Mouse (Mus musculus) liver, embryonic 11.5 days (tissue): ENCODE measurements around the gene Adad1. TPM values are rescaled to one million over a fixed set of nuclear protein-coding genes. Genes with fewer than 3 reads are reported as not detected.

Experiments used
- ATAC-seq: fragments of 200-750 bp; cut with Nextera tagmentation; replicated peaks from 2 replicates; pipeline ENCODE4 v1.8.0; 2017; ENCODE audit warnings: moderate number of reproducible peaks, mild to moderate bottlenecking, moderate TSS enrichment, moderate library complexity; ENCODE audit not compliant: low FRiP score
- DNase-seq: peaks from one replicate; pipeline ENCODE4 v3.0.0-alpha.2; 2017; ENCODE audit warnings: low spot score
- H3K27ac ChIP-seq: fragments of 300-500 bp; sonication (generic); 2 replicates; pipeline ENCODE4 v1.5.1; 2014; ENCODE audit warnings: mild to moderate bottlenecking, low read depth, low read length, control low read depth
- H3K27me3 ChIP-seq: fragments of 300-500 bp; sonication (generic); replicated peaks from 2 replicates; pipeline ENCODE4 v1.6.1; 2014; ENCODE audit warnings: low read length, mixed read lengths; ENCODE audit not compliant: control insufficient read depth, insufficient read depth
- H3K36me3 ChIP-seq: fragments of 300-500 bp; sonication (generic); 2 replicates; pipeline ENCODE4 v1.6.1; 2014; ENCODE audit warnings: mild to moderate bottlenecking, low read length, moderate library complexity, mixed read lengths; ENCODE audit not compliant: control insufficient read depth, insufficient read depth
- H3K4me1 ChIP-seq: fragments of 300-500 bp; sonication (generic); replicated peaks from 2 replicates; pipeline ENCODE4 v1.6.1; 2014; ENCODE audit warnings: low read length, mixed read lengths; ENCODE audit not compliant: control insufficient read depth, insufficient read depth
- H3K4me2 ChIP-seq: fragments of 300-500 bp; sonication (generic); 2 replicates; pipeline ENCODE4 v1.6.1; 2014; ENCODE audit warnings: mild to moderate bottlenecking, control low read depth, moderate library complexity
- H3K4me3 ChIP-seq: fragments of 300-500 bp; sonication (generic); 2 replicates; pipeline ENCODE4 v1.5.1; 2014; ENCODE audit warnings: low read depth, low read length, control low read depth
- H3K9ac ChIP-seq: fragments of 300-500 bp; sonication (generic); 2 replicates; pipeline ENCODE4 v1.6.1; 2014; ENCODE audit warnings: low read depth, low read length, control low read depth
- H3K9me3 ChIP-seq: fragments of 300-500 bp; sonication (generic); 2 replicates; pipeline ENCODE4 v1.6.1; 2016; ENCODE audit warnings: low read length, inconsistent platforms, mixed read lengths; ENCODE audit not compliant: control insufficient read depth
- WGBS: fragments of 180-500 bp; shearing (Covaris S2); extraction: QIAGEN DNeasy Blood & Tissue Kit; methylation state at CpG from one replicate; pipeline ENCODE4 v1.1.7; 2014; 5-methylcytosine and 5-hydroxymethylcytosine counted together
- polyA plus RNA-seq: library from polyadenylated mRNA; unstranded; fragments of >200 nt; fragmentation: Nextera tagmentation; extraction: Ambion mirVana; gene quantifications from 2 replicates; pipeline ENCODE4 v1.2.1, GENCODE M21; 2014

The Adad1 gene
- polyA plus RNA-seq, 1 experiment from 2014 or later: 0.36 TPM

- H3K9me3 ChIP-seq: no peaks in the 10 kb centered on the region
- no peaks in the 10 kb centered on the region for H3K27me3 ChIP-seq
- H3K4me3 ChIP-seq: no peak overlapping the region
- WGBS: 48% methylated on average over 4 of the region's 4 CpGs
- H3K36me3 ChIP-seq: no peaks in the 10 kb centered on the region
- no peak overlapping the region for H3K9ac ChIP-seq
- H3K4me2 ChIP-seq: no peak overlapping the region
- H3K4me1 ChIP-seq: no peaks in the 10 kb centered on the region
- no peak for DNase-seq
- no peak overlapping the region for H3K27ac ChIP-seq
- no peak for ATAC-seq
Measured at GRCm38 (mm10) chr3:37128269-37128668, 64.9 kb downstream of the Adad1 start.

DNA sequence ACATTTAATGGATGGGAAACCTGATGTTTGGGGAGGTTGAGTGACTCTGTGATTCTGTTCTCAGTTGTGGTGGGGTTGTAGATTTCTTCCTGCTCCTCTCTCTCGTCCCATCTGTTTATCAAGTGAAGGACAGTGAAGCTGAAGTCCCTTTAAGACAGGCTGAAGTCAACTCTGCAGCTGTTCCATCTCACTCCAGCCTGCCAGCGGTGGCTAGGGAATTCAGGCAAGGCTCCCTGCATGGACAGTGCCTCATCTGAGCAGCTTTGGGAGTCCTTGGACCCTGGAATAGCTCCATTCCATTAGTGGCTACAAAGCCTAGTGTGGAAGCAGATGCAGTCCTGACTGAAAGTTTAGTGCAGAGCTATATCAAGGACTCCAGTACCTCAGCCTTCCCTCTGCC, 65.7 kb downstream of the Adad1 start:
- H3K4me3 ChIP-seq: no peak overlapping the region
- no peak overlapping the region for H3K4me2 ChIP-seq
- 42% methylated on average over 2 of the region's 2 CpGs for WGBS
- no peaks in the 10 kb centered on the region for H3K9me3 ChIP-seq
- DNase-seq (no peak), ATAC-seq (no peak)
- no peak overlapping the region for H3K27ac ChIP-seq
- no peak overlapping the region for H3K9ac ChIP-seq
- H3K27me3 ChIP-seq: no peaks in the 10 kb centered on the region
- no peaks in the 10 kb centered on the region for H3K36me3 ChIP-seq
- H3K4me1 ChIP-seq: no peaks in the 10 kb centered on the region

GRCm38 (mm10) chr3:37137231-37137630, 73.9 kb downstream of the Adad1 start:
- H3K9ac ChIP-seq: no peak overlapping the region
- WGBS: 53% methylated on average over 4 of the region's 4 CpGs
- no peak for DNase-seq
- no peaks in the 10 kb centered on the region for H3K9me3 ChIP-seq
- H3K4me2 ChIP-seq: no peak overlapping the region
- no peaks in the 10 kb centered on the region for H3K36me3 ChIP-seq
- H3K27me3 ChIP-seq: no peaks in the 10 kb centered on the region
- no peaks in the 10 kb centered on the region for H3K4me1 ChIP-seq
- no peak overlapping the region for H3K27ac ChIP-seq
- H3K4me3 ChIP-seq: no peak overlapping the region
- ATAC-seq: no peak

DNA sequence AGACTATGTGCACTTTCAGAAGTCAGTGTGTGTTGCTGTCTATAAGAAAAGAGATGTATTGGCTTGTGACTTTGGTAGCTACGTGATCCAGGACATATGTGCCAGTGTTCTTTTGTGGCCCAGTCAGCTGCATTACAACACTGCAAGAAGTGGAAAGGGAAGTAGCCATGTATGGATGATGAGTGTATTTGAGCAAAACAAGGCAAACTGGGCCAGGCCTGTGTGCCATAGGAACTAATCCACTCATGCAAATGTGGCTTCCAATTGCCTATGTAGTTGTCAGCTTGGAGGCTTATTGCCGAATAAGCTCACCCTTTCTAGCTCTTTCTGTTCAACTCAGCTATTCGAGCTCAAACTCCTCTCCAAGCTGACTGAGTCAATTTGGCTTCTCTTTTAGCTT, 75.9 kb downstream of the Adad1 start:
- DNase-seq (no peak), ATAC-seq (no peak)
- Histone ChIP-seq H3K9ac (no peak overlapping the region), H3K36me3 (no peaks in the 10 kb centered on the region), H3K9me3 (no peaks in the 10 kb centered on the region), H3K27ac (no peak overlapping the region), H3K4me3 (no peak overlapping the region), H3K4me2 (no peak overlapping the region), H3K27me3 (no peaks in the 10 kb centered on the region), H3K4me1 (no peaks in the 10 kb centered on the region)
- 77% methylated on average over 3 of the region's 3 CpGs for WGBS

GRCm38 (mm10) chr3:37140168-37140906, 77.0 kb downstream of the Adad1 start:
- DNase-seq: no peak
- Histone ChIP-seq H3K9me3 (no peaks in the 10 kb centered on the region), H3K4me3 (no peak overlapping the region), H3K4me1 (no peaks in the 10 kb centered on the region), H3K9ac (no peak overlapping the region), H3K36me3 (no peaks in the 10 kb centered on the region), H3K27ac (no peak overlapping the region), H3K27me3 (no peaks in the 10 kb centered on the region), H3K4me2 (no peak overlapping the region)
- 78% methylated on average over 6 of the region's 6 CpGs for WGBS
- ATAC-seq: no peak

- Histone ChIP-seq H3K4me3 (no peak overlapping the region), H3K9ac (no peak overlapping the region), H3K36me3 (no peaks in the 10 kb centered on the region), H3K4me2 (no peak overlapping the region), H3K4me1 (no peaks in the 10 kb centered on the region), H3K27me3 (no peaks in the 10 kb centered on the region), H3K27ac (no peak overlapping the region), H3K9me3 (no peaks in the 10 kb centered on the region)
- ATAC-seq: no peak
- no peak for DNase-seq
- 83% methylated on average over 2 of the region's 2 CpGs for WGBS
Measured at GRCm38 (mm10) chr3:37141827-37142226, 78.5 kb downstream of the Adad1 start.

GRCm38 (mm10) chr3:37144979-37145378, 81.7 kb downstream of the Adad1 start:
- Histone ChIP-seq H3K9me3 (no peaks in the 10 kb centered on the region), H3K4me3 (no peak overlapping the region), H3K4me1 (no peaks in the 10 kb centered on the region), H3K4me2 (no peak overlapping the region), H3K9ac (no peak overlapping the region), H3K27me3 (no peaks in the 10 kb centered on the region), H3K27ac (no peak overlapping the region), H3K36me3 (no peaks in the 10 kb centered on the region)
- DNase-seq: no peak
- no peak for ATAC-seq
- WGBS: 26% methylated on average over 1 of the region's 1 CpGs

- H3K9ac ChIP-seq: no peak overlapping the region
- ATAC-seq (no peak), DNase-seq (no peak)
- H3K4me2 ChIP-seq: no peak overlapping the region
- no peaks in the 10 kb centered on the region for H3K9me3 ChIP-seq
- H3K27ac ChIP-seq: no peak overlapping the region
- WGBS: 50% methylated on average over 8 of the region's 8 CpGs
- H3K4me3 ChIP-seq: no peak overlapping the region
- H3K36me3 ChIP-seq: no peaks in the 10 kb centered on the region
- no peaks in the 10 kb centered on the region for H3K4me1 ChIP-seq
- no peaks in the 10 kb centered on the region for H3K27me3 ChIP-seq
Measured at GRCm38 (mm10) chr3:37146406-37146805, 83.1 kb downstream of the Adad1 start.

DNA sequence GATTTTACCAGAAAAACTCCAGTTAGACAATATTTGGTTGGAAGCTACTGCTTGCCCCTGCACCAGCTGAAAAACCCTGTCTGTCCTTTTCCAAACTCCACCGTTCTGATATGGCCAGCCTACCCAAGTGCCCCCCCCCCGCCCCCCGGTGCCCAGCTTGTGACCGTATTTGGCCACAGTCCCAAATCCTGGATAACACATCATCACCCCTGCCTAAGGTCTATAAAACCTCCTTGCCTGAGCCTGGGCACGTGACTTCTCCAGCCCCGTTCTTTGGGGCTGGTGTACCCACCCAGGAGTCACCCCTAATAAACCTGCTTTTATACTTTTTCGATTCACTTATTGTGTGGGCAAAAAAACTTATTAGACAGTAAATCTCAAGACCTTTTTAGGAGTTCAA, 83.5 kb downstream of the Adad1 start:
- H3K4me1 ChIP-seq: no peaks in the 10 kb centered on the region
- H3K9me3 ChIP-seq: no peaks in the 10 kb centered on the region
- H3K4me2 ChIP-seq: no peak overlapping the region
- ATAC-seq: no peak
- 78% methylated on average over 7 of the region's 7 CpGs for WGBS
- H3K9ac ChIP-seq: no peak overlapping the region
- DNase-seq: no peak
- H3K27ac ChIP-seq: no peak overlapping the region
- H3K36me3 ChIP-seq: no peaks in the 10 kb centered on the region
- no peaks in the 10 kb centered on the region for H3K27me3 ChIP-seq
- no peak overlapping the region for H3K4me3 ChIP-seq
